Mouse (Mus musculus): ENCODE measurements around the gene Ifi27l2a. TPM values are rescaled to one million over a fixed set of nuclear protein-coding genes. Genes with fewer than 3 reads are reported as not detected.
"Not testable (repeated sequence)": the region's sequence is repeated elsewhere in the genome, so short reads cannot be mapped to it uniquely, and the experiment has no call there.

Ifi27l2a gene
- polyA plus RNA-seq, 1 experiment from 2014 or later, result 15.4 TPM

DNA sequence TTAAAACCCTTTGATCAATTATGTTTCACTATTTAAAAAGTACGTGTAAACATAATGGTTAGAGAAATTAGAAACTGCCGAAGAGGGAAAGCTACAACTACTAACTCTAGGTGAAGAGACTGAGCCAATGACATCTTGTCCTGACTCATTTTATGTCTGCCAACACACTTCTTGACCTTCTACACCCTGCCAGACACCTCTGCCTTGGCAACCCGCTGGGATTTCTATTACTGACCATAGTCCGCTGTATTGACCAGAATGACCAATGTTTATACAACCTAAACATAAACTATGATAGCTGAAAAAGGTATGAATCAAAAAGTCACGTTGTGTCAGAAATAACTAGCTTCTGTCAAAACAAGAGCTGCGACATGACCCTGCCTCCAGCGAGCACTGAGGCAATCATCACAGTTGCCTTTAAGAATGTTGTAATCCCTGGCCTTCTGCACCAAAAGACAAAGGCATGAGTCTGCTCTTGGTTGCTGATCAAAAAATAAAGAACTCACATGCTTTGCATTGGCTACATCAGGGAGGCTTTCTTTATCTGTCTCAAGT lies 34.1 kb upstream of the Ifi27l2a start:
- WGBS, result 56% methylated on average over 7 of the region's 7 CpGs
- H3K4me1 ChIP-seq (ENCODE audit: control insufficient read depth, insufficient read depth, low read length), result no peaks in the 10 kb centered on the region; the same call in 1 of the 2 replicates
- no peak overlapping the region for H3K9ac ChIP-seq (ENCODE audit: low read depth, low read length)
- no peak overlapping the region for H3K4me2 ChIP-seq (ENCODE audit: low read depth, low read length)
- H3K9me3 ChIP-seq (ENCODE audit: control insufficient read depth, low read length), result no peaks in the 10 kb centered on the region
- H3K36me3 ChIP-seq (ENCODE audit: control insufficient read depth, insufficient read depth, low read length), result no peaks in the 10 kb centered on the region
- H3K27me3 ChIP-seq (replicated peaks; ENCODE audit: control insufficient read depth, insufficient read depth, low read length), result no peaks in the 10 kb centered on the region
- no peak for ATAC-seq
- no peak overlapping the region for H3K27ac ChIP-seq (ENCODE audit: low read length)
- H3K4me3 ChIP-seq (ENCODE audit: low read length), result no peak overlapping the region

DNA sequence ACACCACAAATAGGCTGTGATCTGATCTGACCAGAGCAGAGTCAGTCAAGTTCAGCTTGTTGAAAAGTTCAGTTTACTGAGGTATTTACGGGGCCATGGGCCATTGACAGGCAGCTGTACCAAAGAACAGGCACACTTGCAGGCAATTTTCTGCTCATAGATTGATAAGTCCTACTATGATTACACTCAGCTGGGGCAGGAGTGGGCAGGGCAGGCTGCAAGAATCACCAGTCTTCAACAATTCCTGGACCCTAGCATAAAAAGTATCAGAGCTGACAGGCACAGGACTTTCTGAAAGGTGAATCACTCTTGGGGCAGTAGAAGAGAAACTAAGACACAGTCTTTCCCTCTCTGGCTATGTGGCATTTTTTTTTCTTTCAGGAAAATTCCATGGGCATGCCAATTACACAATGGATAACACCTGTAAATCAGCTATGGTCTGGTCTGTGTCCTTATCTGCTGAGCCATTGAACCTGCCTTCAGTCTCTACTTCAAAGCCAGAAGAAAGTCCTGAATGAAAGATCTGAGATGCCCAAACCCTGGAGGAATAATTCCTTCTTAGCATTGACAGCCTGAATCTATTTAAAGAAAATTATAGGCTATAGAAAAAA lies 33.4 kb upstream of the Ifi27l2a start:
- Histone ChIP-seq H3K4me3 (ENCODE audit: low read length) (no peak overlapping the region), H3K4me1 (ENCODE audit: control insufficient read depth, insufficient read depth, low read length) (no peaks in the 10 kb centered on the region; the same call in 1 of the 2 replicates), H3K9ac (ENCODE audit: low read depth, low read length) (no peak overlapping the region), H3K36me3 (ENCODE audit: control insufficient read depth, insufficient read depth, low read length) (no peaks in the 10 kb centered on the region), H3K9me3 (ENCODE audit: control insufficient read depth, low read length) (no peaks in the 10 kb centered on the region), H3K27ac (ENCODE audit: low read length) (peak overlapping the region; percentile 61; the same call in 1 of the 2 replicates), H3K4me2 (ENCODE audit: low read depth, low read length) (no peak overlapping the region), H3K27me3 (replicated peaks; ENCODE audit: control insufficient read depth, insufficient read depth, low read length) (no peaks in the 10 kb centered on the region)
- peak; percentile 56; the same call in 1 of the 2 replicates for ATAC-seq
- WGBS, result 72% methylated on average over 1 of the region's 1 CpGs

DNA sequence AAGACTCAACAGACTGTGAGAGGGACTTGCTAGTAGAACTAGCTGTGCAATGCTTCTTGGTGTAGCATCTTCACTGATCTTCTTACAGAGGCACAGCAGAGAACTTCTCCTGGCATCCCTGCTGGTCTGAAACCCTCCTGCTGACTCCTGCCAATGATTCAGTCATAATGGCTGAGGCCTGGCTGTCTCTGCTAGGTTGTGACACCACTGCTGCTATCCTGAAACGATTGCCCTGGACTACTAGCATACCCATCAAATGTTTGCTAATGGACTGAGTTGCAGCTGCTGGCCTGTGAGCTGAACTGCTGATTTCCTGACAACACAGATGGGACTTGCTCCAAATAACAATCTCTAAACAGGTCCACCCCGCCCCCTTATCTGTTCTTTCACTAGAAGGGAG lies 31.0 kb upstream of the Ifi27l2a start:
- H3K4me2 ChIP-seq (ENCODE audit: low read depth, low read length), result no peak overlapping the region
- H3K9me3 ChIP-seq (ENCODE audit: control insufficient read depth, low read length), result no peaks in the 10 kb centered on the region
- H3K27me3 ChIP-seq (replicated peaks; ENCODE audit: control insufficient read depth, insufficient read depth, low read length), result no peaks in the 10 kb centered on the region
- H3K4me1 ChIP-seq (ENCODE audit: control insufficient read depth, insufficient read depth, low read length), result no peaks in the 10 kb centered on the region; the same call in 1 of the 2 replicates
- no peak overlapping the region for H3K27ac ChIP-seq (ENCODE audit: low read length)
- no peak overlapping the region for H3K4me3 ChIP-seq (ENCODE audit: low read length)
- 41% methylated on average over 2 of the region's 2 CpGs for WGBS
- H3K36me3 ChIP-seq (ENCODE audit: control insufficient read depth, insufficient read depth, low read length), result no peaks in the 10 kb centered on the region
- no peak overlapping the region for H3K9ac ChIP-seq (ENCODE audit: low read depth, low read length)
- ATAC-seq, result no peak

DNA sequence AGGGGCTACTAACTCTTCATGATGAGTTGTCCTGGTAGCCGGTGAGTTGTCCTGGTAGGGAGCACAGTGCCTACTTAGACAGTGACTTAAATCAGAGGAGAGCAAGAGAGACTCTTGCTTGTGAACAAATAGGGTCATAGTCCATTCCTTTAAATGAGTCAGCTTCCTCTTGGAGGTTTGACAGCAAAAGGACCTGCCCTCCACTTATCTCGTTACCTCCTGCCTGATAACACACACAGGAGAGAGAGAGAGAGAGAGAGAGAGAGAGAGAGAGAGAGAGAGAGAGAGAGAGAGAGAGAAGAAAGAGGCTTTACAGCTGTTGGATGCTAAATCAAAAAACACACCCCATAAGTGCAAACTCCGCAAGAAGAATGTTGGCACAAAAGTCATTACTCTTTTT lies 13.7 kb upstream of the Ifi27l2a start, which contains the start of gene Ifi27l2b:
Gene Ifi27l2b, minus strand, starts transcription at position 84 of the 400 bp plus-strand sequence.
- H3K4me3 ChIP-seq (ENCODE audit: low read length), result no peak within 1 kb of the TSS
- no peaks in the 10 kb centered on the region for H3K4me1 ChIP-seq (ENCODE audit: control insufficient read depth, insufficient read depth, low read length)
- H3K27ac ChIP-seq (ENCODE audit: low read length), result no peak within 1 kb of the TSS; the same call in 1 of the 2 replicates
- H3K9ac ChIP-seq (ENCODE audit: low read depth, low read length), result no peak within 1 kb of the TSS
- H3K27me3 ChIP-seq (replicated peaks; ENCODE audit: control insufficient read depth, insufficient read depth, low read length), result no peaks in the 10 kb centered on the region
- no peak within 1 kb of the TSS for H3K4me2 ChIP-seq (ENCODE audit: low read depth, low read length)
- no peaks in the 10 kb centered on the region for H3K9me3 ChIP-seq (ENCODE audit: control insufficient read depth, low read length)
- peak; percentile 97 for ATAC-seq
- no peaks in the 10 kb centered on the region for H3K36me3 ChIP-seq (ENCODE audit: control insufficient read depth, insufficient read depth, low read length)
- 51% methylated on average over 3 of the region's 3 CpGs for WGBS

DNA sequence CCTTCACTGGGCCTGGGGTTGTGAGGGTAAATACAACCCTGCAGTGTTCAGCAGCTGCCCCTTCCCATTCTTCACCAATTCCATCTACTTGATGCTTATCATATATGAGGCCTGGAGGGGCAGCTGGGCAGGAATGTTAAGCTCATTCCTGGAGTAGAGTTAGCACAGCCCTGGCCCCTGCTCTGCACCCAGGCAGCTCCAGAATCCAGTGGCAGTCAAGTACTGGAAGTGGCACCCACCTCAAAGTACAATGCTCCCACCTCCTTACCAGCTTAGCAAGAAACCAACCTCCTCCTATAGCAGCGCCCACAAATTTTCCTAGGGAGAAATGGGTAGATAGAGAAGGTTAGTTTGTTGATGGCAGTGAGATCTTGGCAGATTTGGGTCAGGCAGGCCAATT lies 13.2 kb upstream of the Ifi27l2a start:
- H3K4me3 ChIP-seq (ENCODE audit: low read length); H3K9ac ChIP-seq (ENCODE audit: low read depth, low read length); H3K27me3 ChIP-seq (replicated peaks; ENCODE audit: control insufficient read depth, insufficient read depth, low read length); H3K9me3 ChIP-seq (ENCODE audit: control insufficient read depth, low read length); H3K27ac ChIP-seq (ENCODE audit: low read length); H3K4me2 ChIP-seq (ENCODE audit: low read depth, low read length); H3K36me3 ChIP-seq (ENCODE audit: control insufficient read depth, insufficient read depth, low read length); H3K4me1 ChIP-seq (ENCODE audit: control insufficient read depth, insufficient read depth, low read length): not testable (repeated sequence)
- peak; percentile 70 for ATAC-seq
- no CpG with 5 or more reads among the region's 1 CpGs for WGBS

DNA sequence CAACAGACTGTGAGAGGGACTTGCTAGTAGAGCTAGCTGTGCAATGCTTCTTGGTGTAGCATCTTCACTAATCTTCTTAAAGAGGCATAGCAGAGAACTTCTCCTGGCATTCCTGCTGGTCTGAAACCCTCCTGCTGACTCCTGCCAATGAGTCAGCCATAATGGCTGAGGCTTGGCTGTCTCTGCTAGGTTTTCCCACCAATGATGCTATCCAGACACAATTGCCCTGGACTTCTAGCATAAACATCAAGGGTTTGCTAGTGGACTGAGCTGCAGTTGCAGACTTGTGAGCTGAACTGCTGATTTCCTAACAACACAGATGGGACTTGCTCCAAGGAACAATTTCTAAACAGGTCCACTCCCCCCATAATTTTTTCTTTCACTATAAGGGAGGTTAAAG lies 9.9 kb upstream of the Ifi27l2a start:
- Histone ChIP-seq H3K27ac (ENCODE audit: low read length) (no peak overlapping the region), H3K4me3 (ENCODE audit: low read length) (no peak overlapping the region), H3K4me2 (ENCODE audit: low read depth, low read length) (no peak overlapping the region), H3K36me3 (ENCODE audit: control insufficient read depth, insufficient read depth, low read length) (no peaks in the 10 kb centered on the region), H3K9me3 (ENCODE audit: control insufficient read depth, low read length) (no peaks in the 10 kb centered on the region), H3K4me1 (ENCODE audit: control insufficient read depth, insufficient read depth, low read length) (no peaks in the 10 kb centered on the region), H3K27me3 (replicated peaks; ENCODE audit: control insufficient read depth, insufficient read depth, low read length) (no peaks in the 10 kb centered on the region), H3K9ac (ENCODE audit: low read depth, low read length) (no peak overlapping the region)
- no peak for ATAC-seq

DNA sequence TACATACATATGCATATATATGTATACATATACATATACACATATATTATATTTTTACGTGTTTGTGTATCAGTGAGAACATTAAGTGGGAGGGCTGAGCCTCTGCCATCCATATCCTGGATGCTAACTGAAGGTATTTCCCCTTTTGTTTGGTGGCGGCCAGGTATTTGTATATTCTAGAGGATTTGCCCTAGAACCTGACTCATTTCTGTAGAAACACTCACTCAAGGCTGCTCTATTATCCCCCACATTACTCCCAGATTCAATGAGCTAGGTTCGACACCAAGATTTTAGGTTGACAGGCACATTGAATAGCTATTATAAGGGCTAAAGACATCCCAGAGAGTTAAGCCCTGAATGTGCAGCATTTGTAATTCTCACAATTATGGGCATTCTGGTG lies 1.6 kb upstream of the Ifi27l2a start:
- no peak overlapping the region for H3K4me3 ChIP-seq (ENCODE audit: low read length)
- no peak for ATAC-seq
- no peak overlapping the region for H3K4me2 ChIP-seq (ENCODE audit: low read depth, low read length)
- no peak overlapping the region for H3K27ac ChIP-seq (ENCODE audit: low read length)
- 74% methylated on average over 3 of the region's 3 CpGs for WGBS
- no peaks in the 10 kb centered on the region for H3K27me3 ChIP-seq (replicated peaks; ENCODE audit: control insufficient read depth, insufficient read depth, low read length)
- H3K9me3 ChIP-seq (ENCODE audit: control insufficient read depth, low read length), result no peaks in the 10 kb centered on the region
- H3K36me3 ChIP-seq (ENCODE audit: control insufficient read depth, insufficient read depth, low read length), result no peaks in the 10 kb centered on the region
- no peaks in the 10 kb centered on the region for H3K4me1 ChIP-seq (ENCODE audit: control insufficient read depth, insufficient read depth, low read length)
- no peak overlapping the region for H3K9ac ChIP-seq (ENCODE audit: low read depth, low read length)

DNA sequence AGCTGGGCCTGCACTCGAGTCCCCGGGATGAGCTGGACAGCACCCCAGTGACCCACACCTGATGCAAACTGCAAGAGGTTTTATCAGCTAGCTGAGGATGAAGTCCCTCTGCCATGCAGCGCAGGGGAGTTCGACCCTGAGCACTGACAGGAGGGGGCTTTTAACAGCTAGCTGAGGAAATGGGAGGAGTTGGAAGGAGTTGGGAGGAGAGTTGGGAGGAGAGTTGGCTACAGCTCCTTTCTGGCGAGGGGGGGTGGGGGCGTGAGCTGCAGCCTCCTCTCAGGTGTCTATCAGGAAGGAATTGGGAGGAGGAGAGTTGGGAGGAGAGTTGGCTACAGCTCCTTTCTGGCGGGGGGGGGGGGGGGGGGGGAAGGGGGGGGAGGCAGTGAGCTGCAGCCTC lies 781 bp upstream of the Ifi27l2a start:
- H3K4me2 ChIP-seq (ENCODE audit: low read depth, low read length); H3K4me3 ChIP-seq (ENCODE audit: low read length); H3K27ac ChIP-seq (ENCODE audit: low read length); H3K9me3 ChIP-seq (ENCODE audit: control insufficient read depth, low read length); H3K9ac ChIP-seq (ENCODE audit: low read depth, low read length); ATAC-seq; H3K4me1 ChIP-seq (ENCODE audit: control insufficient read depth, insufficient read depth, low read length); H3K36me3 ChIP-seq (ENCODE audit: control insufficient read depth, insufficient read depth, low read length); H3K27me3 ChIP-seq (replicated peaks; ENCODE audit: control insufficient read depth, insufficient read depth, low read length): not testable (repeated sequence)
- WGBS, result 30% methylated on average over 6 of the region's 7 CpGs

DNA sequence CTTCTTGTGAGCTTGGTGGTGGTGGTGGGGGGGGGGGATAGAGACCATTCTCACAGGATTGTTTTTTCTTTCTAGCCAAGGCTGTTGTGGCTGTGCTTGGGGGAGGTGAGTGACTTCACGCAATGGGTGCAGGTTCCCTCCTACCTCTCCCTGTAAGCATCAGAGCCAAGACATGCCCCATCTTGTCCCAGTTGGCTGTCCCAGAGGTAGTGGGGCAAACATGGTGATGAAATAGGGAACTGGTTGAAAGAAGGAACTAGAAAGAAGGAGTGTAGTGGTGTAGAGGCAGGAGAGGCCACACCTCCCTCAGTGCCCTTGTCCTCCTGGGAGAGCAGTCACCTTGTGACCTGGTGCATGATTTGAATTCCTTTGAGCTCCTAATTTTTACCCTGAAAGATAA lies 5.9 kb downstream of the Ifi27l2a start:
- no peak overlapping the region for H3K9ac ChIP-seq (ENCODE audit: low read depth, low read length)
- 83% methylated on average over 1 of the region's 1 CpGs for WGBS
- 0 out of 2 replicates have a peak, but pooled peaks cover 3% of the 10 kb centered on the region for H3K4me1 ChIP-seq (ENCODE audit: control insufficient read depth, insufficient read depth, low read length)
- H3K36me3 ChIP-seq (ENCODE audit: control insufficient read depth, insufficient read depth, low read length), result no peaks in the 10 kb centered on the region
- H3K27ac ChIP-seq (ENCODE audit: low read length), result no peak overlapping the region
- no peak overlapping the region for H3K4me3 ChIP-seq (ENCODE audit: low read length)
- no peak for ATAC-seq
- H3K27me3 ChIP-seq (replicated peaks; ENCODE audit: control insufficient read depth, insufficient read depth, low read length), result no peaks in the 10 kb centered on the region
- H3K9me3 ChIP-seq (ENCODE audit: control insufficient read depth, low read length), result no peaks in the 10 kb centered on the region
- H3K4me2 ChIP-seq (ENCODE audit: low read depth, low read length), result no peak overlapping the region

DNA sequence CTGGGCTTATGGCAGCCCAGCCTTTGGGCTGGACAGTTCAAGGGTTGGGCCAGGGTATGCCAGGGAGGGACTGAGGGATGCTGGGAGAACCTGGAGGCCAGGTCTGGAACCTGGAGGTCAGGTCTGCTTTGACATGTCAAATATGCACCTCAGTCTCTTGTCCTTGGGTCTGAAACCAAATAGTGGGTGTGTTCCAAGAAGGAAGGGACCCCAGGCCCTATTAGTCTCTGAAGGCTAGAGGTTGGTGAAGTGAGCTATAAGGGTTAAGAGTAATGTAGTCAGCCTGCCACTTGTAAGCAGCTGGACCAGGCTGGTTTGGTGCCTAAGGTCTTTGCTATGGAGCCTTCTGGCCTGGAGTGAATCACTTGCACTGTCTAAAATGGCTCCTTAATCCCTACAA lies 8.6 kb downstream of the Ifi27l2a start:
- Histone ChIP-seq H3K9ac (ENCODE audit: low read depth, low read length) (no peak overlapping the region), H3K4me3 (ENCODE audit: low read length) (no peak overlapping the region), H3K4me1 (ENCODE audit: control insufficient read depth, insufficient read depth, low read length) (0 out of 2 replicates have a peak, but pooled peaks cover 3% of the 10 kb centered on the region), H3K27me3 (replicated peaks; ENCODE audit: control insufficient read depth, insufficient read depth, low read length) (no peaks in the 10 kb centered on the region), H3K9me3 (ENCODE audit: control insufficient read depth, low read length) (no peaks in the 10 kb centered on the region), H3K27ac (ENCODE audit: low read length) (peak overlapping the region; percentile 78; the same call in 1 of the 2 replicates), H3K4me2 (ENCODE audit: low read depth, low read length) (peak overlapping the region; percentile 39), H3K36me3 (ENCODE audit: control insufficient read depth, insufficient read depth, low read length) (no peaks in the 10 kb centered on the region)
- 0 out of 2 replicates have a peak, but pooled peaks have one; percentile 15 for ATAC-seq

Data from intestine, embryonic 16.5 days (tissue).